Mouse (Mus musculus) ES-E14 (cell line): ENCODE measurements around the gene Soat2.

Experiments used
- HCFC1 ChIP-seq: IDR thresholded peaks from 2 replicates; pipeline ENCODE4 v1.6.1; 2012; ENCODE audit warnings: low read length, inconsistent platforms, borderline replicate concordance; ENCODE audit not compliant: insufficient read depth
- MAFK ChIP-seq: IDR thresholded peaks from 2 replicates; pipeline ENCODE4 v1.6.1; 2014; ENCODE audit warnings: mild to moderate bottlenecking, low read depth, low read length, inconsistent platforms; ENCODE audit not compliant: insufficient read depth
- ZC3H11A ChIP-seq: IDR thresholded peaks from 2 replicates; pipeline ENCODE4 v1.6.1; 2012; ENCODE audit warnings: low read depth, mild to moderate bottlenecking, inconsistent platforms, low read length, borderline replicate concordance
- ZNF384 ChIP-seq: IDR thresholded peaks from 2 replicates; pipeline ENCODE4 v1.6.1; 2012; ENCODE audit warnings: low read depth, low read length, inconsistent platforms

- TF ChIP-seq MAFK: no peak
- TF ChIP-seq ZC3H11A: no peak
- TF ChIP-seq ZNF384: no peak
- no peak for TF ChIP-seq HCFC1
Observed at GRCm38 (mm10) chr15:102195373-102195772, 45.0 kb downstream of the Soat2 start.
